Mouse (Mus musculus) adrenal gland (tissue): ENCODE data around the gene 1700001C02Rik.

ENCODE experiments used
- intact Hi-C: fragments of 180-260 bp; cut with DNase I; formaldehyde crosslinking; loops from one replicate; pipeline ENCODE4 v1.15.1; 2025

The 1700001C02Rik gene

GRCm38 (mm10) chr5:30493723-30494122 is 27.9 kb downstream of the 1700001C02Rik start:
- intact Hi-C loops = no loop called here

GRCm38 (mm10) chr5:30494606-30495005 is 28.8 kb downstream of the 1700001C02Rik start:
- intact Hi-C loops = no loop called here

GRCm38 (mm10) chr5:30495288-30495687 is 29.4 kb downstream of the 1700001C02Rik start:
- intact Hi-C loops = no loop called here

GRCm38 (mm10) chr5:30496821-30497220 is 31.0 kb downstream of the 1700001C02Rik start:
- intact Hi-C loops = no loop called here

GRCm38 (mm10) chr5:30497299-30497698 is 31.5 kb downstream of the 1700001C02Rik start:
- intact Hi-C loops = no loop called here

GRCm38 (mm10) chr5:30513111-30513510 is 47.3 kb downstream of the 1700001C02Rik start:
- intact Hi-C loops = no loop called here

- intact Hi-C loops = no loop called here
Measured at GRCm38 (mm10) chr5:30516376-30516775, 50.5 kb downstream of the 1700001C02Rik start.

GRCm38 (mm10) chr5:30518108-30518507 is 52.3 kb downstream of the 1700001C02Rik start:
- intact Hi-C loops = loop anchor here (2.0 kb wide), 1 partner anchor 121 kb away; no protein-coding TSS in a partner anchor

- intact Hi-C loops = loop anchor here (2.0 kb wide), 1 partner anchor 120 kb away; no protein-coding TSS in a partner anchor
Measured at GRCm38 (mm10) chr5:30518547-30518946, 52.7 kb downstream of the 1700001C02Rik start.

GRCm38 (mm10) chr5:30519494-30519893 is 53.6 kb downstream of the 1700001C02Rik start:
- intact Hi-C loops = loop anchor here (2.0 kb wide), 1 partner anchor 119 kb away; no protein-coding TSS in a partner anchor

- intact Hi-C loops = loop anchor here (5.0 kb wide), 1 partner anchor 67 kb away; the partner anchor contains the start of gene Kcnk3
Measured at GRCm38 (mm10) chr5:30520214-30520732, 54.4 kb downstream of the 1700001C02Rik start.

- intact Hi-C loops = loop anchor here (5.0 kb wide), 1 partner anchor 65 kb away; the partner anchor contains the start of gene Kcnk3
Measured at GRCm38 (mm10) chr5:30522406-30522805, 56.6 kb downstream of the 1700001C02Rik start.

GRCm38 (mm10) chr5:30523131-30523530 is 57.3 kb downstream of the 1700001C02Rik start:
- intact Hi-C loops = loop anchor here (5.0 kb wide), 1 partner anchor 64 kb away; the partner anchor contains the start of gene Kcnk3

GRCm38 (mm10) chr5:30524213-30524612 is 58.4 kb downstream of the 1700001C02Rik start:
- intact Hi-C loops = loop anchor here (5.0 kb wide), 1 partner anchor 63 kb away; the partner anchor contains the start of gene Kcnk3

- intact Hi-C loops = no loop called here
Measured at GRCm38 (mm10) chr5:30525920-30526836, 60.3 kb downstream of the 1700001C02Rik start.

- intact Hi-C loops = no loop called here
Measured at GRCm38 (mm10) chr5:30527129-30527528, 61.3 kb downstream of the 1700001C02Rik start.

GRCm38 (mm10) chr5:30528906-30529305 is 63.1 kb downstream of the 1700001C02Rik start:
- intact Hi-C loops = no loop called here
